Mouse (Mus musculus): ENCODE measurements around the gene Ccdc137.

Ccdc137 gene

DNA sequence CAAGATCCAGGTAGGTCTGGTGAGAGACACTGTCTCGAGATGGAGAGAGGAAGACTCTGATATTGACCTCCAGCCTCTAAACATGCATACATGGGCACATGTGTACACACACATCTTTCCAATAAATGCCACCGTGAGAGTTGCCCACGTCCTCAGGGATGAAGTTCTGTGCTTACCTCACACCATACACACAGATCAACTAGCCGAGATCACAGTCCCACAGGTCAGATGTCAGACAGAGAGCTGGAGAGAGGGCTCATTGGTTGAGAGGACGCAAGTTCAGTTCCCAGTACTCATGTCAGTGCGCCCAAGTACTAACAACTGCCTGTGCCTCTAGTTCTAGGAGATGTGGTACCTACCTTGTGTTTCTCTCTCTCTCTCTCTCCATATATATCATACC lies 43.1 kb downstream of the Ccdc137 start:
- DNase-seq: peak; percentile 43

GRCm38 (mm10) chr11:120501701-120502100 lies 43.8 kb downstream of the Ccdc137 start:
- DNase-seq: no peak

DNA sequence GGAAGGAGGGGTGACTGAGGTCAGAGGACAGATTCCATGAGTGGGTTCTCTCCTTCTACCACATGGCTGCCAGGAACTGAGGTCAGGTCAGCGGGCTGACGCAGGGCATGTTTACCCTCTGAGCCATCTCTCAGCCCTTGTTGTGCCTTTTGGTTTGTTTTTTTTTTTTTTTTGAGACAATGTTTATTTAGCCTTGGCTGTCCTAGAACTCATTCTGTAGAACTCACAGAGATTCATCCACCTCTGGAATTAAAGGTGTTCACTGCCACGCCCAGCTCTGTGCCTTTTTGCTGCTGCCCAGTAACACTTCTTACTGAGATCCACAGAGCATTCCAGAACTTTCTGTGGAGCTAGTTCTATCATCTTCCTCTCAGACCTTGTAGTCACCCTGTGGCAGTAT lies 47.7 kb downstream of the Ccdc137 start:
- no peak for DNase-seq

DNA sequence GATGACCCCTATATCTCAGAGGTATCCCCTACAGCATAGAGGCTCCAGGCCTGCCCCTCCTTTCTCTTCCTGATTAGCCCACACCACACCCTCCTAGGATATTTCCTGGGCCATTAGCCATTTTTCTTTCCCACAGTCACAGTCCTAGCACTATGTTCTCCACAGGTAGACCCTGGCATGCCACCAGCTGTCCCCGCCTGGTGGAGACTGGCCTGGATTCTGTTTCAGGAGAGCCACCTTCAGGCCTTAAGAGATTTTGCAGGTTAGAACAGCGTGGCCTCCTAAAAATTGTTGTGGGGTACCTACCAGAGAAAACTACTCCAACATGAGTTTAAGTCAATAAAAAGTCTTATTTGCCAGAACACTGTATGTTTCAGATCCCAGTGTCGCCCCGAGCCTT lies 49.0 kb downstream of the Ccdc137 start:
- DNase-seq: peak; percentile 54

- no peak for DNase-seq
Observed at GRCm38 (mm10) chr11:120507611-120508289, 49.8 kb downstream of the Ccdc137 start.

DNA sequence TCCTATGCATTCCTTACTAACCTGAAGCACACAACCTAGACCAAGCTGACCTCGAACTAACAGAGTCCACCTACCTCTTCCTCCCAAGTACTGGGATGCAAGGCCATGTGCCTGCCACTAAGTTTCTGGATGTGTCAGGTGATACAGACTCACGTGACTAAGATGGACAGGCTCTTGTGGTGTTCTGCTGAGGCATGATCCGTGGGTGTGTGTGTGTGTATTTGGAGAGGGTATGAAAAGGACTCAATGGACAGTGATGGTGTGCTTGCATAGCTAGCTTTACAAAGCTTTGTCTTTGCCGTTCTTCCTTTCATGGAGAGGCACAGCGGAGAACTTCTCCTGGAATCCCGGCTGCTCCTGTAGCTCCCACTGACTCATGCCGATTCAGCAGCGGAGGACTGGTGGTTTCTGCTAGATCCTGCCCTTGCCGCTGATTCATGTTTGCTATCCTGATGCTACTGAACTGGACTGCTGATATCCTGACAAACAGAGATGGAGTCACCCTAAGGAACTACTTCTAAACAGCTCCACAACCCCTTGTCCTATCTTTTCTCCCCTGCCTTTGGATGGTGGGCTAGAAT lies 50.5 kb downstream of the Ccdc137 start:
- DNase-seq: no peak

DNA sequence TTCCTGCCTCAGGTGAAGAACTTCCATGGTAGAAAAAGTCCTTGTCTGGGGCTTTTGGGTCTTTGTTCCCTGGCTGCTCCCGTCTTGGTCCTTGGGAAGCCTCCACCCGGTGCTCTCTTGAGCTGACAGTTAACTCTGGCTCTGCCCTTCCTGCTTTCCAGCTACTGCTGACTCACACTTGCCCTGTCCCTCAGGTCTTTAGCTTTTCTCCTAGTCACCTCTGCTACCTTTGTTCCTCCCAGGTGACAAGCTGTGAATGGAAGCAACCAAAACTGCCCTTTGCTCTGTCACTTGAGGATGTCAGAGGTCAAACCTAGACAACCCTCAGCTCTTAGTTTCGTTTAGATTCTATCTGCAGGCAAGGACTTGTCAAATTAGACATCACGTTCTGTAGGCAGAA lies 52.0 kb downstream of the Ccdc137 start:
- no peak for DNase-seq

DNA sequence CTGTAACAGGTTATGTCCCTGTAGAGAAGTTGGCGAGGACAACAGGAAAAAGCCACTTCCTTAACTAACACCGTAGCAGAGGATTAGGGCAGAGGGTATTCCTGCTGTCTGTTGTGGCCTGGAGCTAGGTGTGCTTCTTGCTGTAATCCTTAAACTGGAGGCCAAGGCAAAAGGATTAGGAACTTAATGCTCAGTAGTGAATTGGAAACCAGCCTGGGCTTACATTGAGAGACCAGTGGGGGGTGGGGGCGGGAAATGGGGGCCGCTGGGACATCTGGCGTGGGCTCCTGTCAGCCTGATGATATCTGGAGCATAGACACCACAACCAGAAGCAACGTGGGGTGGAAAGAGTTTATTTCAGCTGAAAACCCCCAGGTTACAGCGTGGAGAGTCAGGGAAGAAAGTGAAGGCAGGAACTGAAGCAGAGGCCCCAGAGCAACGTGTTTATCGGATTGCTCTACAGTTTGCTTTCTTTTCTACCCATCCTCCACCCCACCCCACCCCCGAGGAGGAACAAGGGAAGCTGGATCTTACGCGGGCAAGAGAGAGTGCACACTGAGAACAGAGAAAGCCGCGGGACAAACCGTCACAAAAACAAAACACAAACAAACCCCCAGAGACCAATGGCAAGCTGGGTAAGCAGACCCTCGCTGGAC lies 52.6 kb downstream of the Ccdc137 start:
- DNase-seq: no peak

DNA sequence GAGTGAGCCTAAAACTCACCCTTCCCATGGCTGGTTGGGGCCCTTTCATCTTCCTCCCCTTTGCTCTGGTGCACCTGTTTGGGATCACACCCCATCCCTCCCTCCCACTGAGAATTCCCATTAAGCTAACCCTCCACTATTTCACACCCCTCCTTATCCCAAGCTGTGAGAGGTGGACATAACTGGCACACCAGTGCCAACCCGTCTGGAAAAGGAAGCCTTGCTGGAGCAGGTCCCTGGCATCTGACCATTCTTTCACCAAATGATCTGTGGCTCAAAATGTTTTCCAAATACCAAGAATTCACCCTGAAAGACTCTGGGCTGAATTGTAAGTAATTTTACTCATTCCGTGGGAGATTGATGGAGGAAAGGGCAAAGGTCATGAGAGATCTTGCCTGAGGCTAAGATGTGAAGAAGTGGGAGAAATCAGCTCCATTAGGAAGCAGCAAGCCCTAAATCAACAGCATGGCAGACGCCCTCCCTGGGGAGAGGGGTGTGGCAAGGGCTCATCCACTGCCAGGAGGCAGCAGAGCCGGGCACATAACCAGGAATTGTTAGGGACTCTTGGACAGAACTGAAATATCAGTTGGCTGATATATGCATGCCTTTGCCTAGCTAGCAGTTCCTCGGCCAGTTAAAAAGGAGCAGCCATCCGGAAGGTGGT lies 55.0 kb downstream of the Ccdc137 start:
- DNase-seq: no peak
